31 mouse cellular contexts compared by ENCODE assay signal in the genomic region with DNA sequence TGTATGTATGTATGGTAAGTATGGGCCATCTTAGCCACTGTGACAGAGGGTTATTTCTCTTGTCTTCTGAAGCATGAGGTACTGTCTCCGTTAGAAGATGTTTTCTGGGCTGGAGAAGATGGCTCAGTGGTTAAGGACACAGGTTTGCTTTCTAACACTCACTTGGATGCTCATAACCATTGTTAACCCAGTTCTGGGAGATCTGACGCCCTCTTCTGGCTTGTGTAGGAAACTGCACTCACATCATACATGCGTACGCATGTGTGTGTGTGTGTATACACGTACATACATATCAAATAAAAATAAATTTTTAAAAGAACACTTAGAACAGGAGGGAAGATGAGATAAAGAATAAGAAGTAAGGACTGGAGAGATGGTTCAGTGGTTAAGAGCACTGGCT. TPM values are rescaled to one million over a fixed set of nuclear protein-coding genes. Genes with fewer than 3 reads are reported as not detected.
DNase-seq lines count a peak whose midpoint lies in the region; ATAC-seq and TF ChIP-seq lines count a peak whose summit lies in the region.
"Had no signal": no experiment of that assay in that cellular context is flagged by ENCODE, and none has a peak within 500 bp of the region (broad histone marks: within the 10 kb centered on the region; RNA-seq: fewer than 3 reads in every experiment).

No protein-coding gene starts in this region.

- peak; percentile 14; the same call in 1 of the 2 replicates for TF ChIP-seq CTCF in liver, postnatal 0 days (IDR thresholded peaks at IDR 0.05; ENCODE audit: low read depth)

- no peak overlapping the region for H3K9ac ChIP-seq in liver, postnatal 0 days (replicated peaks)
- no peak overlapping the region for H3K9ac ChIP-seq in liver, embryonic 12.5 days
- H3K9ac ChIP-seq: heart, embryonic 15.5 days; hindbrain, embryonic 12.5 days; kidney, embryonic 15.5 days; limb, embryonic 15.5 days; midbrain, embryonic 15.5 days had no signal

- no peak for TF ChIP-seq EP300 in liver, postnatal 0 days (IDR thresholded peaks at IDR 0.05; ENCODE audit: low read depth)

- H3K4me1 ChIP-seq in liver, postnatal 0 days (ENCODE audit: insufficient read depth) = 0 out of 2 replicates have a peak, but pooled peaks cover 2% of the 10 kb centered on the region
- no peaks in the 10 kb centered on the region for H3K4me1 ChIP-seq in liver, embryonic 12.5 days
- H3K4me1 ChIP-seq: hindbrain, embryonic 12.5 days; limb, embryonic 10.5 days; limb, embryonic 15.5 days had no signal

- intact Hi-C loops in heart, postnatal 10 days (cut with DNase I) = no loop called here

- H3K9me3 ChIP-seq in liver, postnatal 0 days (ENCODE audit: low read length) = no peaks in the 10 kb centered on the region
- H3K9me3 ChIP-seq in liver, embryonic 12.5 days (replicated peaks) = no peaks in the 10 kb centered on the region
- H3K9me3 ChIP-seq: heart, embryonic 10.5 days; heart, embryonic 15.5 days; hindbrain, embryonic 12.5 days; kidney, embryonic 15.5 days; limb, embryonic 10.5 days; limb, embryonic 15.5 days; midbrain, embryonic 15.5 days had no signal

- H3K27me3 ChIP-seq in liver, postnatal 0 days (ENCODE audit: insufficient read depth, low read length) = no peaks in the 10 kb centered on the region
- H3K27me3 ChIP-seq in liver, embryonic 12.5 days (replicated peaks) = no peaks in the 10 kb centered on the region
- H3K27me3 ChIP-seq: heart, embryonic 15.5 days; hindbrain, embryonic 12.5 days; kidney, embryonic 15.5 days; limb, embryonic 15.5 days; midbrain, embryonic 15.5 days had no signal

- 87% methylated on average over 5 of the region's 5 CpGs for WGBS in liver, postnatal 0 days (ENCODE audit: insufficient replicate concordance)
- 78% methylated on average over 5 of the region's 5 CpGs for WGBS in liver, embryonic 12.5 days (ENCODE audit: insufficient replicate concordance)

- H3K4me2 ChIP-seq in liver, postnatal 0 days (ENCODE audit: low read depth, low read length) = no peak overlapping the region
- no peak overlapping the region for H3K4me2 ChIP-seq in liver, embryonic 12.5 days
- H3K4me2 ChIP-seq: heart, embryonic 15.5 days; hindbrain, embryonic 12.5 days; kidney, embryonic 15.5 days; limb, embryonic 15.5 days; midbrain, embryonic 15.5 days had no signal

- no peak overlapping the region for H3K27ac ChIP-seq in liver, postnatal 0 days (ENCODE audit: low read depth)
- H3K27ac ChIP-seq in liver, embryonic 12.5 days = no peak overlapping the region
- H3K27ac ChIP-seq: heart, embryonic 10.5 days; heart, embryonic 15.5 days; hindbrain, embryonic 12.5 days; kidney, embryonic 15.5 days; limb, embryonic 10.5 days; limb, embryonic 15.5 days; macrophage; midbrain, embryonic 15.5 days had no signal

- H3K36me3 ChIP-seq in liver, postnatal 0 days (replicated peaks; ENCODE audit: insufficient read depth, low read length) = peaks cover 9% of the 10 kb centered on the region
- H3K36me3 ChIP-seq in liver, embryonic 12.5 days = peaks cover 22% of the 10 kb centered on the region

- H3K4me3 ChIP-seq in liver, postnatal 0 days (ENCODE audit: low read depth, low read length) = no peak overlapping the region
- no peak overlapping the region for H3K4me3 ChIP-seq in liver, embryonic 12.5 days
- H3K4me3 ChIP-seq: erythroblast, embryonic 14.5 days; heart, embryonic 10.5 days; heart, embryonic 15.5 days; hindbrain, embryonic 12.5 days; kidney, embryonic 15.5 days; limb, embryonic 10.5 days; limb, embryonic 15.5 days; midbrain, embryonic 15.5 days had no signal

- peak; percentile 34 for DNase-seq in heart, adult 11 months
- no peak for DNase-seq in heart, postnatal 10 days
- DNase-seq in liver, postnatal 0 days = no peak
- peak; percentile 36 for DNase-seq in ES-CJ7 (ENCODE audit: low read depth, low spot score)
- no peak for DNase-seq in gastrocnemius, postnatal 10 days
- DNase-seq in left cerebral cortex, adult 9 months (ENCODE audit: low spot score in 2 of 2) = no peak
- DNase-seq: adrenal gland, postnatal 25 days; cerebellum, adult 11-12 months; cerebellum, postnatal 14 days; gastrocnemius, postnatal 14 days; heart, postnatal 36 days; kidney, adult 18-20 months; kidney, postnatal 4 days; lung, postnatal 10 days; right cerebral cortex, postnatal 25 days; spleen, adult 18-20 months; thymus, adult 18-20 months; thymus, postnatal 36 days had no signal

- ATAC-seq in liver, postnatal 0 days = no peak
- ATAC-seq in liver, embryonic 12.5 days = no peak
- ATAC-seq: CD4-positive, CD25-positive, alpha-beta regulatory T cell, adult 4 months; midbrain, embryonic 15.5 days had no signal

RNA-seq across cellular contexts. Expression of a gene that starts 11.4 kb away (rescaled TPM):
- 1 to 10 TPM; 7.6 to 7.7 TPM for total RNA-seq in heart, postnatal 10 days (2021)
- polyA plus RNA-seq in liver, postnatal 0 days (2015; fragmentation: Nextera tagmentation; extraction: Ambion mirVana) = 5.2 and 6.2 TPM in 2 replicates
- 5.6 and 6.0 TPM in 2 replicates for polyA plus RNA-seq in liver, embryonic 12.5 days (2016; fragmentation: Nextera tagmentation; extraction: Ambion mirVana)
- total RNA-seq in gastrocnemius, postnatal 10 days (2021) = 1 to 10 TPM; 4.1 to 5.7 TPM

RNA-seq across cellular contexts. Expression of a gene that starts 38.9 kb away (rescaled TPM):
- 10 to 100 TPM; 13.0 to 13.5 TPM for total RNA-seq in heart, postnatal 10 days (2021)
- polyA plus RNA-seq in liver, postnatal 0 days (2015; fragmentation: Nextera tagmentation; extraction: Ambion mirVana) = 0.04 TPM in 2 replicates
- 0.38 and 0.50 TPM in 2 replicates for polyA plus RNA-seq in liver, embryonic 12.5 days (2016; fragmentation: Nextera tagmentation; extraction: Ambion mirVana)
- total RNA-seq in gastrocnemius, postnatal 10 days (2021) = 10 to 100 TPM in 1 of 2 experiments, 1 to 10 TPM in 1; 8.6 to 14.8 TPM
- total RNA-seq: granulocyte monocyte progenitor cell, adult 5-6 weeks; neutrophil, adult 5-6 weeks had no signal
- polyA plus RNA-seq: CD4-positive, CD25-positive, alpha-beta regulatory T cell, adult 4 months; erythroblast, embryonic 14.5 days had no signal

Comparison
In these comparisons a context has a peak if more than half of its experiments do, and no peak if none do; other contexts are left out.
1. DNase-seq: peak in heart, adult 11 months (single experiment) and ES-CJ7 (single experiment); none in heart, postnatal 10 days (0 of 2), liver, postnatal 0 days (single experiment), gastrocnemius, postnatal 10 days (single experiment) and left cerebral cortex, adult 9 months (0 of 2).